Mouse (Mus musculus): ENCODE results near the gene Zfp91.

Zfp91 gene

DNA sequence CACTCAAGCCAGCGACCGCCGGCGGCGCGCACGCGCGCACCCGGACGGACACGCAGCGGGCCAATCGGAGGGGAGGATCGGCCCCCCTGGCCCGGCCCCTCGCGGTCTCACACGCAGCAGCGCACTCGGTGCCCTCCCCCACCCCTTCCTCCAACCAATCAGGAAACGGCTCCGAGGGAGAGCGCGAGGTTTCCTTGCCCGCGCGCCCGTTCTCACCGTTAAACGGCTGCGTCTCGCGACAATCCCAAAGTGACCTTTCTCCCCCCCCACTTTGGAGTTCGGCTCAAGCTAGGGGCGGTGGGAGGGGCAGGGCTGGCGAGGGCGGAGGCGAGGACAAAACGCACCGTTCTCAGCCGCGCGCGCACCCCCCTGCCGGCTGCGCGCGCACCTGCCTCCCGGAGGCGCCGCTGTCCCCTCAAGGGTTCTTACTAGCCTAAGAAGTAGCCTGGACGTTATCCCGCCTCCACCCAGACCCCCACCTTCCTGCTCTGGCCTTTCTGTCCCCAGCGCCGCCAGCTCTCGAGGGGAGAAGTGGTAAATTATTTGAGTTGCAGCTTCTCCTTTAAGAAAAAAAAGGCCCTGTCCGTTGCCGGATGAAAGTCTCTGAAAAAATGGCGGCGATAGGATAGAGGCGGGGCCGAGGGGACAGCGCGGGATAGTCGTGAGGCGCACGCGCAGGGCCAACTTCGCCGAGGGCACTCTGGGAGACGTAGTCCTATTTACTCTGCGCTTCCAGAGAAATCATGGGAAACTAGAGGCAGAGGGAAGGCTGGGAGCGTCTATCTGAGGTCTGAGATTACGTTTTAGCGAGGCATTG lies at the start of gene Zfp91, which contains the start of gene Lpxn:
Zfp91 (minus strand) TSS at position 616 of the 817 bp plus-strand sequence.
Lpxn (plus strand) TSS at position 683 of the 817 bp plus-strand sequence.
- peak; percentile 93 to 94 for DNase-seq

DNA sequence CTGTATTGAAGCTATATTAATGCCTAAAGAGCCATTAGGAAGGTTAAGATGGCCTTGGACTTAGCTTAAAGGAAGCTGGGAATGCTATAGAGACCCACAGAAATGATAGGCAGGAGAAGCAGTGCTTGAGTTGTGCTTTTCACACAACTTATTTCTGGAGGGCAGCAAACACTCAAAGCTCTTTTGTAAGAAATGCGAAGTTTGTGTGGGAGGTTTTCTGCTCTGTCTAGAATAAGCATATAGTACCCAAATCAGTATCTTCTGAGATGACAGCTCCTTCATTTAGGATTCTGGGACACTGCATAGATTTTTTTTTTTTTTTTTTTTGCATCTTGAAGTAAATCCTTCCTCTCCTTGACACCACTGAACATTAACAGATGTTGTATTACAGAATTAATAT lies 42.6 kb upstream of the Zfp91 start:
- DNase-seq: no peak

DNA sequence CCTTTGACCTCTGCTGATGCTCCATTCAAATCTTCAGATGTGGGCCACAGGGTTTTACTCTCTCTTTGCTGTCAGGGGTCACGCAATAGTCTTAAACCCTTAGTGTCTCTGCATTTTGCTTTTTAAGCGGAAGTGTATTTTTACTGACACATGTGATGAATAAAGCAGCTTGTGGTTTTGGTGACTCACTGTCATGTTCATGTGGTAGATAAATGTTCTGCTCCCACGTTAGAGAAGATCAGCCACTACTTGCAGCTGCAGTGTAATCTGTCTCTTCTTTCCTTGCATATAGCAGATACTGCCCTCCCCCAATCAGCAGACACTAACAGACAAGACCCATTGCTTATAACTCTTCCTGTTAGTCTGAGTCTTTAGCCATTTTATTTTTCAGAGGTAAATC lies 37.7 kb upstream of the Zfp91 start:
- DNase-seq: no peak

DNA sequence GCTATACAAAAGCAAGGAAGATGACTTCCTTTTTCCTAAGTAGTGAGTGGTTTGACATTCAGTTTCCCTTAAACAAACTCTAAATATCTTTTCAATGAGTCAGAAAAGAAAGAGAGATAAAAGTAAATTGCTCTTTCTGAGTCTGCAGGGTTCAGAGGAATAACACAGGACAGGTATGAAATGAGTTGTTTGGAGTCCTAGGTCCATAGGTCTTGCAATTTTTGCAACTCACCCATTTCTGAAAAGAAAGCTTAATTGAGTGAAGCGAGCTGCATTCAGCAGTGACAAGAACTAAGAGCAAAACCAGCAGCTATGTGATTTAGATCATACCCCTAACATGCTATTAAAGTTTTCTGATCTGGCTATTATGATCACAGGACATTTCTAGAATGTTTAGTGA lies 35.6 kb upstream of the Zfp91 start:
- DNase-seq: no peak

- DNase-seq: no peak
These were observed 35.0 kb upstream of the Zfp91 start for GRCm38 (mm10) chr19:12830823-12831430.

DNA sequence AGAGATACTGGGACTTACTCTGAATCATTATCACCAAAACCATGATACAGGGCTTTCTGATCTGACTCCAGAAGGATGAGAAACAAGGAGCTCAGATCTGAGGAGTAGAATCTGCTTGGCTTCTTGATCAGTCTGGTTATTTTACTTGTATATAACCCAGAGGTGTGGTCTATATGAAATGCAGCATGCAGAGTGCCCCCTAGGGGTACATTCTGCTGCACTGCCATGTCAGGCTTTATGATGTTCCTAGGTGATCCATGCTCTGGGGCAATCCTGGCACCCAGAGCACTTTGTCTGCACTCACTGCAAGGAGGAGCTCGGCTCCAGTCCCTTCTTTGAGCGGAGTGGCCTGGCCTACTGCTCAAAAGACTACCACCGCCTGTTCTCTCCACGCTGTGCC lies 28.6 kb upstream of the Zfp91 start:
- peak in 1 of 2 experiments; percentile 25 for DNase-seq

- DNase-seq: peak in 1 of 2 experiments; percentile 36
These were observed 24.5 kb upstream of the Zfp91 start for GRCm38 (mm10) chr19:12820383-12820782.

GRCm38 (mm10) chr19:12818507-12818906 lies 22.6 kb upstream of the Zfp91 start:
- DNase-seq: no peak

DNA sequence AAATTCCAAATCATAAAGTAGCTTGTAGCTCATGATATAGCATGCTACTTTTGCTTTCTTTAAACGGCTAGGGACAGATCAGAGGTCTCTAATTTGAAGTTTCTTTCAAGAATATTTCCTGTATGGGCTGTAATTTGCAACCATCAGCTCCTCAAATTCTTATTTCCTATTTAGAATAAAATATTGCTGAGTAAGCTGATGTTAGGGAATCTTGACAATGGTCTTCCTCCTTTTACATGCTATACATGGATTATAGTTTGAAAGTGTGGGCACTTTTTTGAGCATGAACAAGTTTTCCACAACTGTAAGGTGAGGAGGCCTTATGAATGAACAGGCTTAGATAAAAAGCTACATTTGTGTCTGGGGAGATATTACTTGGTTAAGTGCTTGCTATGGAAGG lies 18.0 kb upstream of the Zfp91 start:
- DNase-seq: no peak

DNA sequence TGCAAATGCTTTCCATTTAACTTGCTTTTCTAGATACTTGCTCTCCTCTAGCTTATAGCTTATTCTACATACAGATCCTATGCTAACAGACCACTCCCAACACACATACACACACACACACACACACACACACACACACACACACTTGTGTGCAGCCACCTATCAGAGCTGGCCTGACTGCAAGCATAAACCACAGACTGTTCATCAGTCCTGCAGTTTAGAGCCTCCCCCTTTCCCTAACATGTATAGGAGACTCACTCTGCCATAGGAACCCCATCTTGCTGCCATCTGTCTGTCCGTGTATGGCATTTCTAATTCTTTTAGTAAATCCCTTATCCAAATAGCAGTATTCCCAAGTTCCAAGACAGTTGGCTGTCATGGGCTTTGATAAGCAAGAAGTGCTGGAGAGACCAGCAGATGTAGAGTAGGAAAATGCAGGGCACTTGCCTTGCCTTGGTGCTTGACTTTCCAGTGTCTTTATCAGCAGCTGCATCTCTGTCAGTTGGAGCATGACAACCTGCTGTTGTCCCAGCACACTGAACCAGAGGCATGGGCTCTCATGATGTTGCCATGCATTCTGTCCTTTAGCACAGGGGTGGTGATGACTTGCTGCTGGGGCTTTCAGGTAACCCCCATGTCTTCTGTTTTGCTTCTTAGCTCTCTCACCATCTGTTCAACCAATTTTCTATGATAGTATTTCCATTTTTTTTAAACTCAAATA lies 16.9 kb upstream of the Zfp91 start:
- no peak for DNase-seq

DNA sequence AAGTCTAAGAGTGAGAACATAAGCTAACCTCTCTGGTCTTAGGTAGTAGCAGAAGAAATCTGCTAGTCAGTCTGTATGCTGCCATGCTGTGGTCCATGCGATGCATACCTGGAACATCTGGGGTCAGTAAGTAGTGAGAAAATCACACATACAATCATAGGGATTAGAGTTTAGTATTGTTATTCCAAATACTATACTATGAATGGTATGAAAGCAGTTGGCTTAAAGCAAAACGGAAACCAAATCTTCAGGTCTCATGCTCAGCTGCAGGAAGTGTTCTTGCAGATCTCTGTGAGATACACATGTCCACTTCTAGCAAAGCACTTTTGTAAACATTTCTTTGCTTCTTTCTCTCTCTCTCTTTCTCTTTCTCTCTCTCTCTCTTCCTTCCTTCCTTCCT lies 10.3 kb upstream of the Zfp91 start:
- DNase-seq: no peak

DNA sequence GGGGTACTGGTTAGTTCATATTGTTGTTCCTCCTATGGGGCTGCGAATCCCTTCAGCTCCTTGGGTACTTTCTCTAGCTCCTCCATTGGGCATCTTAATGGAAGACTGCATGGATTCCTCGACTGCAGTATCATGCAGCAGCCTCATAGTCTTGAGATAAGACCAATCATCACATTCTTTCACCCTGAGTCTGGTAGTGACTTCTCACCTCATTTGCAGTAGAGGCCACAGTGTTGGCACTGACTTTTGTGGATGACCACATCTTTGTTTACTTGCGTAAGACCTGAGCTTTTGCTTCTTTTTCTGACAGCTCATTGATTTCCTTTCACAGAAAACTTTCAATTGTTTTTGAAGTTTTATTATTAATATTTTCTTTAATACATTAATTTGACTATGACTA lies 9.8 kb upstream of the Zfp91 start:
- no peak for DNase-seq

- DNase-seq: no peak
These were observed 8.3 kb upstream of the Zfp91 start for GRCm38 (mm10) chr19:12804237-12804636.

DNA sequence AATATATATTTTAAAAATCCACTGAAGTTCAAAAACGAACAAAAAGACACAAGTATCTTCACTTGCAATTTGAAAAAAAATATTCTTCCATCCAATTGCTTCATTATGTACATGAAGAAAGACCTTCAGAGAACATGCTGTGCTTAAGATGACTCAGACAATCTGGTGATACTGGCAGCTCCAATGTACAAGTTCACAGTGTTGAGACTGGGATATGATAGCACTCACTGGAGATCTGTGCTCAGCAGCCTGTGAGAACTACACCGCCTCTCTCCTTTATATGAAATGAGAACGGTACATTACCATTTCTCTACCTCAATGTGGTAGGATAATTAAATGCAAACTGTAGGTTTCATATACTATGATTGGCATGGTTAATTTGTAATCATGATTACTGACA lies 6.9 kb upstream of the Zfp91 start:
- no peak for DNase-seq

GRCm38 (mm10) chr19:12801046-12801445 lies 5.1 kb upstream of the Zfp91 start:
- no peak for DNase-seq

GRCm38 (mm10) chr19:12800621-12801020 lies 4.7 kb upstream of the Zfp91 start:
- no peak for DNase-seq

DNA sequence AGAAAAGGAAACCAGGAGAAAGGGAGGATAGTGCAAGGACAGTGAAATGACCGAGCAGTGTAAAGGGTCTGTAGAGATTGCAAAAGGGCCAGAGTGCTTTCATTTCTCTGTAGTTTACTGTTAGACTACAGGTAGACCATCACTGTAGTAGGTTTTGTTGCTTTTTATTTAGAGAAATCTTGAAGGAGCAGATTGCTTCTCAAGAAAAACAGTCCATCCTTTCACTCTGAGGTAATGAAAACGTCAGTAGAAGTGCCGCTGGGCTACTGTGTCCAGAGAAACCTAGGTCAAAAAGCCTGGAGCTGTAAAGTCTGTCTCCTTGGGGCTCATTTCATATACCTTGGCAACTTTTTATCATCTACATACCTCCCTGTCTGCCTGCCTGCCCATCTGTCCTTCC lies 3.2 kb upstream of the Zfp91 start:
- DNase-seq: no peak

DNA sequence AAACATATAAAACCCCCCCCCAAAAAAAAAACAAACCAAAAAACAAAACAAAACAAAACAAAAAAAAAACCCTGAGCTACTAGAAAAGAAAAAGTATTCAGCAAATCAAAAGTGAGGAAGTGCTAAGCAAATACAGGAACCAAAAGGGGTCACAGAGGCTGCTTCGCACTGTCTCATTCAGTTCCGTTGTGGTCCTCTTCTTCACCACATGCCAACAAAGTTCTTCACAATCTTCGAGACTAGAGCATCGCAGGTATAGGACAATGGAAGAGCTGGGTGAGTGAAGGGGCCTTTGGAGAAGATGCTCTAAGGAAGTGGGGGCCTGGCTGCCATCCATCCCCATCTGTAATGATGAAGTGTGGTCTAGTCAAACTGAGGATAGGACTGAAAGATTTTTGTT lies 2.5 kb upstream of the Zfp91 start:
- peak; percentile 26 to 45 for DNase-seq

GRCm38 (mm10) chr19:12797071-12797470 lies 1.1 kb upstream of the Zfp91 start:
- no peak for DNase-seq

DNA sequence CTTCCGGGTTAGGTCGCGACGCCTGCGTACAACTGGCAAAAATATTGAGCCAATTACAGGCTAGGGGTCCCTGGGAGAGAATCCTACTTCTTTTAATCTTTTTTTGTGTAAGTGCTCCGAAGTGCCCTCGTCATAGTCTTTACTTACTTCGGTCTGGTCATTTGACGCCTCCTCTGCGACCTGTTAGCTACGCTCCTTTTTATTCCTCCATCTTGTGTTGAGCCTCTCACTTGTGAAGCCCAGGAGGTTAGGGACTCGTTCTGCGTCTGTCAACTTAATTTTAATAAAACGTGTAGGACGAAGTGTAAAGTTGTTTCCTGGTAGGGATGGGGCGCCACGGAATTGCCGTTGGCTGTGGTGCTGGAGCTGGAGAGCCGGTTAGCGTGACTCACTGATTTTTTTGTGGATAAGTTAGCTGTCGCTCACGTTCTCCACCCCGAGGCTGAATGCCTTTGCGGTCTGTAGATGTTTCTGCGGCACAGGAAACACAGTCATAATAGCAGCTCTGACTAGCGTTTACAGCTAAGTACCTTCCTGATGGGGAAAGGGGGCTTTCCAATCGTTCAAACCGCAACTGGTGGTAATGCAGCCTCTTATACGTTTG lies 504 bp upstream of the Zfp91 start:
- DNase-seq: peak; percentile 63 to 64

DNA sequence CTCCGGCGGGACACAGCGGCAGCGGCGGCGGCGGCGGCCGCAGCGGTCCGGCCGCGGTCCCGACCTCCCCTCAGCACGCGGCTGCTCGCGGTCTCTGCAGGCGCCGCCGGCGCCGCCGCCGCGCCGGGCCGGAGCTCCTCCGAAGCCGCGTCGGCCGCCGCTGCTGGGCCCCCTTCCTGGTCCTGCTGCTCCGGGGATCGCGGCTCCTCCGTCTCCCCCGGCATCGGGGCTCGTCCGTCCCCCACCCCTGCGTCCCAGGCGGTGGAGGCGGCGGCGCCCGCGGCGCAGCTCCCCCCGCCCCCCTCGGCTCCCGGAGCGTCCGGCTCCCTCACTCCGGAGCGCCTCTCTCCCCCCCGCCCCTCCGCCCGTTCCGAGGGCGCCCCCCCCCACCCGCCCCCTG lies 816 bp downstream of the Zfp91 start:
- DNase-seq: no peak

- DNase-seq: peak; percentile 93 to 94
These were observed 1.6 kb downstream of the Zfp91 start for GRCm38 (mm10) chr19:12794056-12795044.
